Mouse (Mus musculus) kidney, adult 2 months (tissue): ENCODE results near the gene Ccdc134. TPM values are rescaled to one million over a fixed set of nuclear protein-coding genes. Genes with fewer than 3 reads are reported as not detected.

Experiments
- DNase-seq: peaks from one replicate; pipeline ENCODE4 v3.0.0; 2021
- H3K27ac ChIP-seq: fragments of 200-500 bp; 2 replicates; pipeline ENCODE4 v1.5.1; 2012; ENCODE audit warnings: low read depth, low read length, control low read depth, inconsistent platforms; ENCODE audit not compliant: insufficient read depth
- H3K27me3 ChIP-seq: fragments of 200-500 bp; replicated peaks from 2 replicates; pipeline ENCODE4 v1.6.1; 2012; ENCODE audit warnings: mild to moderate bottlenecking, moderate library complexity, low read length, inconsistent platforms; ENCODE audit not compliant: control insufficient read depth, insufficient read depth
- H3K36me3 ChIP-seq: fragments of 200-500 bp; 2 replicates; pipeline ENCODE4 v1.6.1; 2012; ENCODE audit warnings: mild to moderate bottlenecking, moderate library complexity, low read length, inconsistent platforms; ENCODE audit not compliant: control insufficient read depth, insufficient read depth
- H3K4me1 ChIP-seq: fragments of 200-500 bp; 2 replicates; pipeline ENCODE4 v1.6.1; 2011; ENCODE audit warnings: low read length; ENCODE audit not compliant: control insufficient read depth, insufficient read depth
- H3K4me3 ChIP-seq: fragments of 200-500 bp; 2 replicates; pipeline ENCODE4 v1.5.1; 2011; ENCODE audit warnings: mild to moderate bottlenecking, low read depth, low read length, control low read depth; ENCODE audit not compliant: insufficient read depth
- CTCF ChIP-seq: fragments of 200-500 bp; conservative IDR thresholded peaks from 2 replicates; pipeline ENCODE4 v1.5.1; 2011; ENCODE audit warnings: low read depth, mild to moderate bottlenecking, control low read depth, low read length, moderate library complexity, mixed read lengths; ENCODE audit not compliant: insufficient read depth, insufficient read length
- POLR2A ChIP-seq: fragments of 200-500 bp; IDR thresholded peaks from one replicate; pipeline ENCODE4 v1.6.1; 2011; ENCODE audit warnings: low read depth, low read length, control low read depth
- WGBS: fragments of 180-500 bp; shearing (Covaris S2); methylation state at CpG from one replicate; pipeline ENCODE4 v1.1.7; 2018; 5-methylcytosine and 5-hydroxymethylcytosine counted together
- polyA plus RNA-seq: library from polyadenylated mRNA; depleted of rRNA; stranded (reverse); fragments of >200 nt; gene quantifications from 2 replicates; pipeline ENCODE4 v1.2.3, GENCODE M21; 2012; rRNA removed

Ccdc134 gene
- 6.9 and 7.5 TPM in 2 replicates for polyA plus RNA-seq

DNA sequence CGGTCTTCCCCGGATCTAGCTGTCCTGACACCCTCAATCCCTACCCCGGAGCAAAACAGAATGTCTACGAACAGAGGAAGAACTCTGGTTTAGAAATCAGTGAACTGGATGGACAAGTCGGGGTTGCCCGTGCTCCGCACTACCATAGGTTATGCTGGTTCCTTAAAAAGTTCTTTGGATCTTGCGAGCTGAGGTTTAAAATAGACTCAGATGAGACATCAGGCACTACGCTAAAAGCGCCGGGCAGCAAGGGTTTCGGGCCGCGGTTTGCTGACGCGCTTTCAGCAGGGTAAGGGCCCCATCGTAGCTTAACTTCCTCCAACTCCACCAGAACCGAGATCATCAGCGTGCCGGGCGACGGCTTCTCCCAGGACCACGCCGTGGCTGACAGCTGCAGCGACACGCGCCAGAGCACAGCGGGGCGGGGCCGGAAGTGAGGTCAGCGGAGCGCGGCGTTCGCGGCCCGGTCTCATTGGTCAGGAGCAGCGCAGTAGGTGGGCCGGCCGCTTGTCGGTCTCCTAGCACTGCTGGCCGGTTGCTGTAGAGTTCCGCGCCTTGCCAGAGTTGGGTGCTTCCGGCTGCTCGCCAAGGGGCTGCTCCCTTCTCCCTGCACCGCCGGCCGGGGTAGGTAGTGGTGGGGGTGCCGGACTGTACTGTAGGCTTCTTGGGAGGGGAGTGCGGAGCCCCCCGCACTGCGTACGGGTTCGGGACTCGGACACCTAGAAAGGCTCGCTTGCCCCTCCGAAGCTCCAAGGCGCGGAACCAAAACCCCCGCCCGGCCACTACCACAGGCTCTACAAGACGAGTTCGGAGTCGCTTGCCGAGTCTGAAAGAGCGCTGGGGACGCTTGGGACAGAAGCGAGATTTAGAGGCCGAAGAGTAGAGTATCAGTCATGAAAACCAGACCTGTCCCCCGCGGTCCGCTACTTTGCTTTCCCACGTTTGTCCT is at the start of gene Ccdc134:
Gene Ccdc134 (plus strand): TSS at position 497 of the 949 bp plus-strand sequence.
- no peak for TF ChIP-seq CTCF
- TF ChIP-seq POLR2A = peak; percentile 57
- Histone ChIP-seq H3K4me3 (peak within 1 kb of the TSS; percentile 82), H3K27me3 (no peaks in the 10 kb centered on the region), H3K4me1 (peaks cover 4% of the 10 kb centered on the region; the same call in 1 of the 2 replicates), H3K36me3 (no peaks in the 10 kb centered on the region), H3K27ac (no peak within 1 kb of the TSS)
- WGBS = 1% methylated on average over 74 of the region's 74 CpGs
- peak; percentile 97 for DNase-seq

DNA sequence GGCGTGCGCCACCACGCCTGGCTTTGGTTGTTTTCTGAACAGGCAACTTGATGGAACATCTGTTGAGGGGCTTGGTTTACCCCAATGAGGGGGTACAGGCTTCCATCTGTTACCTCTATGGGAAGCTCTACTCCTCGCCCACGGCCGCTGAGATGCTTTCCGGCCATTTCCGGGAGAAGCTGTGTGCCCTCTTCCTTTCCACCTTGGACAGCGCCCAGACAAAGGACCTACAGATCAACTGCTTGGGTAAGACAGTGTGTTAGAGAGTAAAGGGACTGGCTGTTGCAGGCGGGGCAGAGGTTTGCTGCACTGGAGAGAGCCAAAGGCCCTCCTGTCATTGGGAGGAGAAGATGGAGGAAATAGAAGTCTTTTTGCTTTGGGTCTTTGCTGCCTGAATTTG is 47.8 kb upstream of the Ccdc134 start:
- 44% methylated on average over 10 of the region's 10 CpGs for WGBS
- no peak for TF ChIP-seq CTCF
- no peak for TF ChIP-seq POLR2A
- Histone ChIP-seq H3K36me3 (no peaks in the 10 kb centered on the region), H3K27ac (no peak overlapping the region), H3K27me3 (no peaks in the 10 kb centered on the region), H3K4me1 (no peaks in the 10 kb centered on the region), H3K4me3 (no peak overlapping the region)
- DNase-seq = no peak

DNA sequence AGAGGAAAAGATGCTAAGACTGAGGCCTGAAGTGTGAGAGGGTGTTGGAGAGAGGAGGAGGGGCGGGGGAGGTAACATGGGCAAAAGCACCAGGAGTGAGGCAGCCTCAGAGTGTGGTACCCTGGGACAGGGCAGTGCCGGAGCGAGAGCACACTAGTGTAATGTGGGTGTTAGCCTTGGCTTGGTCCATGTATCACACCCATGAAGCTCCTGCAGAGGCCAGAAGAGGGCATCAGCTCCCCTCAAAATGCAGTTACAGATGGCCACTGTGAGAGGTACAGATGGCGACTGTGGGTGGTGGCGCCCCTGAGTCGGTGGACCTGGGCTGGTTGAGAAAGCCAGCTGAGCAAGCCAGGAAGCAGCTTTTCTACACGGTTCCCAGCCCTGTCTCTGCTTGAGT is 46.6 kb upstream of the Ccdc134 start:
- no peaks in the 10 kb centered on the region for H3K27me3 ChIP-seq
- no peaks in the 10 kb centered on the region for H3K4me1 ChIP-seq
- H3K27ac ChIP-seq = no peak overlapping the region
- H3K36me3 ChIP-seq = no peaks in the 10 kb centered on the region
- no peak overlapping the region for H3K4me3 ChIP-seq
- DNase-seq = peak; percentile 26
- 27% methylated on average over 7 of the region's 7 CpGs for WGBS
- TF ChIP-seq CTCF (peak; percentile 57), POLR2A (no peak)

DNA sequence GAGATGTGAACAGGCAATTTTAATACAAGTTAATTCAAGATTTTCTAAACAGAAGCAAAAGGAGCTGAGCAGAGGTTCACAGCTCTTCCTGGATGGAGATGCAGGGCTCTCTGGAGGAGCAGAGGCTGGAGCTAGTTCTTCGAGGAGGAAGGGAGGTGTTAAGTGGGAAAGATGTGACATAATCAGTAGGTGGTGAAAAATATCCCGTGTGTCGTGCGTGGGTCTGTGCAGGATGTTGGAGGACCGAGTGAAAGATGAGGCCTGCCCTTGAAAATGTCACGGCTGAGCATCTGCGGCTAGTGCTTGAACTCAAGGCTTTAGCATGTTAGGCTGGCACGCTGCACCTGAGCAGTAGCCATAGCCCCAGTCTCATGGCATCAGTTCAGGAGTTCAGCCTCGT is 42.1 kb upstream of the Ccdc134 start:
- DNase-seq = no peak
- no peak for TF ChIP-seq CTCF
- no peak for TF ChIP-seq POLR2A
- Histone ChIP-seq H3K27ac (no peak overlapping the region), H3K4me3 (no peak overlapping the region), H3K36me3 (no peaks in the 10 kb centered on the region), H3K4me1 (no peaks in the 10 kb centered on the region), H3K27me3 (no peaks in the 10 kb centered on the region)
- 80% methylated on average over 9 of the region's 9 CpGs for WGBS

DNA sequence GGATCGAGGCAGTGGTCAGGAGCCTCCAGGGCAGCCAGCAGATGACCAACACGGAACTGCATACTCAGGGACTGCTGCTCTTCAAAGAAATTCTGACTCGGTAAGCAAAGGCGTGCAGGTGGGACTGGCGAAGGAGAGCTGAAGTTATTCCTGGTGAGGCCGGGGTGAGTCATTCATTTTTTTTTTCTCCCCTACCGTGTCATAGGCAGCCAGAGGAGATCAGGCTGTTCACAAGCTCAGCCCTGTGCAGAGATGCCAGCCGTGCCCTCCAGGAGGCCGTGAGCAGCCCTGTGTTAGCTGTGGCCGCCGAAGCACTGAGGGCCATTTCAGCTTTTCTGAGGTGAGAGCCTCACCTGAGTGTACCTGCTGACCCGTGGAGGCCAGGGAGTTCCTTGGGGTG is 41.6 kb upstream of the Ccdc134 start:
- H3K27me3 ChIP-seq = no peaks in the 10 kb centered on the region
- no peak overlapping the region for H3K27ac ChIP-seq
- WGBS = 74% methylated on average over 12 of the region's 12 CpGs
- no peaks in the 10 kb centered on the region for H3K4me1 ChIP-seq
- TF ChIP-seq CTCF = no peak
- no peak for TF ChIP-seq POLR2A
- no peak for DNase-seq
- no peak overlapping the region for H3K4me3 ChIP-seq
- no peaks in the 10 kb centered on the region for H3K36me3 ChIP-seq

DNA sequence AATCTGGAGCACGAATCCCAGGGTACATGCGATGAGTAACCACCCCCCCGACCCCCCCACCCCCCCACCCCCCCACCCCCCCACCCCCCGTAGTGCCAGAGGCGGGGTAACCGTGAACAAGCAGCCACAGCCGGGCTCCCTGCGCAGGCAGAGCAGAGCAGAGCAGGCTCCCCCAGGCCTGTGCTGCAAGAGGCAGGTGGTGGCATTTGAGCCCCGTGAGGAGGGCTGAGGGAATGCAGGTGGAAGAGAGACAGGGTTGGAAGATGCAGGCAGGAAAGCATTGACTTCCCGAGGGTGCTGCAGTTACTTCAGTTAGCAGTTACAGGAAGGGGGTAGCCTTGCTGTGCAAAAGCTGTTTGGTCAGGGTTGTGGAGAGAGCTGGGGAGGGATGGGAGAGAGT is 40.5 kb upstream of the Ccdc134 start:
- WGBS = 8% methylated on average over 10 of the region's 10 CpGs
- DNase-seq = no peak
- H3K4me3 ChIP-seq = no peak overlapping the region

DNA sequence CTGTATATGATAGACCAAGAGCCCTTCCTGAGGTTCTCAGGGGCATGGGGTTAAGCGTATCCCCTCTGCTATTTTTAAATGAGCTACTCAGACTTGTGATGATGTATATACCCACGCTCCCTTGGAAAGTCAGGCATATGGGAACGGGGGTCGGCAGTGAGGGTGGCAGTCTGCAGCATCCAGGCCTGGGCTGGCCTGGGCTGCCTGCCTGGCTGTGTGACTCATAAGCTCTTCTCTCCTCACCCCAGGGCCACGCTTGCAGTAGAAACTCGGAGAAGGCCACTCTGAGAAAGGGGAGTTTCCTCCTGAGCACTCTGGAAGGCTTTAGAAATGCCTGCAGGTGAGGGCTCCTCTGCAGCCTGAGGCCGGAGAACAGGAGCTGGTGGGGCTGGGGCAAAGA is 36.7 kb upstream of the Ccdc134 start:
- Histone ChIP-seq H3K4me3 (no peak overlapping the region), H3K4me1 (no peaks in the 10 kb centered on the region), H3K27me3 (no peaks in the 10 kb centered on the region), H3K36me3 (no peaks in the 10 kb centered on the region), H3K27ac (no peak overlapping the region)
- no peak for DNase-seq
- WGBS = 77% methylated on average over 7 of the region's 7 CpGs
- TF ChIP-seq CTCF = no peak
- TF ChIP-seq POLR2A = no peak

More for the DNA sequence above, 40.5 kb upstream of the Ccdc134 start:
- no peak for TF ChIP-seq POLR2A
- TF ChIP-seq CTCF = no peak
- Histone ChIP-seq H3K27ac (no peak overlapping the region), H3K4me1 (no peaks in the 10 kb centered on the region), H3K36me3 (no peaks in the 10 kb centered on the region), H3K27me3 (no peaks in the 10 kb centered on the region)
